Mouse (Mus musculus) heart, postnatal 4 days (tissue): ENCODE measurements at regions not wholly inside any gene's neighbourhood (a gene's known extent, or its start where the extent isn't known, plus 50 kb on each side); places are given as distances from the start of the nearest gene placed in this dataset.

Source experiments
- DNase-seq: peaks from one replicate; pipeline ENCODE4 v3.0.0; 2021

GRCm38 (mm10) chr13:16670047-16670733, 658.5 kb downstream of the Inhba start:
- DNase-seq, result no peak

DNA sequence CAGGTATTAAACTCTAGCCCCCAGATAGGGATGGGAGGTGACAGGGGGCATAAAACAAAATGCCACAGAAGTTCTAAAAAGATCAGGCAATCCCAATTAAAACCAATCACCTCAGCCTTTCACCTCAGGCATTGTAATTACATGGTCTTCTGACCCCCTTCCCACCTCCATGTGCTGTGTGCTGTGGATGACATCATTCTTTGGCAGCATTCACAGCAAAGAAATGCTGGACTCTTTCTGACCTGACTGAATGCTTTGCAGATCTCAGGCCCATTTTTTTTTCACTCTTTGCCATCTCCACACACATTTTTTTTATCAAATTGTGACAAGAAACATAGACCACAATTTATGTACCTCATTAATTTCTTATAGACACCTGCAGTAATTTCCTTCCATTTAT, 659.1 kb downstream of the Inhba start:
- no peak for DNase-seq

DNA sequence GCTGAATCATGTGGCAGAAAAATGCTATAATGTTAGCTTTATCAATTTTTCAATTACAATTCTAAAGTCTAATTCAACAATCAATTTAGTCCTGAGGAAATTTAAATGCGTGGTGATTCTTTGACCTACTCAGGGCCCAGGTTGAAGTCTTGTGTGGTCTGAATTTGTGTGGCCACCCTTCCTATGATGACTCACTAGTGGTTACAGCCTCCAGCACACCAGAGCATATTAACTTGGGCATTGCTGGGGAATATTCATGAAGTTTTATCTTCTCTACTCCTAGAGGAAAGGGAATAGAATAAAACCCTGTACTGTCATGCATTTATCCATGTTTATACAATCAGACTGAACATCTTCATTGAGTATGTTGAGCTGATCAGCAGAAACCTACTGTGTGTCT, 665.2 kb downstream of the Inhba start:
- DNase-seq, result no peak

GRCm38 (mm10) chr13:16678246-16679024, 666.8 kb downstream of the Inhba start:
- DNase-seq, result no peak

- DNase-seq, result no peak
These were observed 682.5 kb downstream of the Inhba start for GRCm38 (mm10) chr13:16694201-16694600.

DNA sequence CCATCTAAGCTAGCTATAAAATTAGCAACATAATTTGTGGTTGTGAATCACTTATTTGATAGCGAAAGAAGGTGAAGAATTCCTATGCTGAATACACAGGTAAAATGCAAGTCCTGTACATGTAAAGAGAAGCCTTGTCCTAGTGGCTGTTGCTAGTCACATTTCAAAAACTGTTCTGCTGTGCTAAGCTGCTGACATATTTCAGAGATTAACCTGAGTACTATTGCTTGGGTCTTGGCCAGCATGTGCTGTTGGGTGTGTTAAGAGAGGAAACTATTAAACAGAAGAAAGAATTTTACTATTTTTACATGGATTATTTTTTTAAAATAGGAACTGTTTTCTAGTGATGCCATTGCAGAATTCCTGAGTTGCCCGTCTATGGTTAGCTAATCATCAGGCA, 689.3 kb downstream of the Inhba start:
- no peak for DNase-seq

DNA sequence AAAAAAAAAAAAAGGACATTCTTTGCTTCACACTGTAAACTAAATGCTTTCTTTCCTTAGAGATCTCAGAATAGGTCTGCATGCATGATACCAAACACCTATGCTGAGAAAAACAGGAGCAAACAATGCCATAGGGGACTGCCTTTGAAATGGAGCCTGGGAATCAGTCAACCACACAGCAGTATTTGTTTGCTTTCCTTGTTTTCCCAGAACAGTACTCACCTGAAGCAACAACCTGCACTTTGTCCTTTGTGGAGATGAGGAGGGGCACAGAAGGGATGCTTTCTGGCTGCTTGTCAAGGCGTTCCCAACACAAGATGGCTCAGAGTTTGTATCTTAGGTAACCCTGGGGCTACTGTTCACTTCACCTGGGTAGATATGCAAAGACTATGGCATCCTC, 690.5 kb downstream of the Inhba start:
- DNase-seq, result no peak

GRCm38 (mm10) chr13:16705217-16706104, 693.8 kb downstream of the Inhba start:
- no peak for DNase-seq

DNA sequence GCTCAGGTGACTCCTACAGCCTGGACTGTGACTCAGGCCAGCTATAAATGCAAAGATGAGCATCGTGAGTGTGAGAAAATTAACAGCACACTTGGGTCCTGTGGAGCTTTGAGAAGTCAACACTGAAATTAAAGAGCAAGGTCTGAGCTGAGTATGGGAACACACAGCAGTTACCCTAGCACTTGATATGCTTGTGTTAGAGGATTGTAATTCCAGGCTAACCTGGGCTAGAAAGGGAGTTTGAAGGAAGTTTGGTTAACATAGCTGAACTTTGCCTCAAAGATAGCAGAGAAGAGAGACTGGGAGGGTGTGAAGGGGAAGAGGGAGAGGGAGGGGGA, 694.4 kb downstream of the Inhba start:
- no peak for DNase-seq

DNA sequence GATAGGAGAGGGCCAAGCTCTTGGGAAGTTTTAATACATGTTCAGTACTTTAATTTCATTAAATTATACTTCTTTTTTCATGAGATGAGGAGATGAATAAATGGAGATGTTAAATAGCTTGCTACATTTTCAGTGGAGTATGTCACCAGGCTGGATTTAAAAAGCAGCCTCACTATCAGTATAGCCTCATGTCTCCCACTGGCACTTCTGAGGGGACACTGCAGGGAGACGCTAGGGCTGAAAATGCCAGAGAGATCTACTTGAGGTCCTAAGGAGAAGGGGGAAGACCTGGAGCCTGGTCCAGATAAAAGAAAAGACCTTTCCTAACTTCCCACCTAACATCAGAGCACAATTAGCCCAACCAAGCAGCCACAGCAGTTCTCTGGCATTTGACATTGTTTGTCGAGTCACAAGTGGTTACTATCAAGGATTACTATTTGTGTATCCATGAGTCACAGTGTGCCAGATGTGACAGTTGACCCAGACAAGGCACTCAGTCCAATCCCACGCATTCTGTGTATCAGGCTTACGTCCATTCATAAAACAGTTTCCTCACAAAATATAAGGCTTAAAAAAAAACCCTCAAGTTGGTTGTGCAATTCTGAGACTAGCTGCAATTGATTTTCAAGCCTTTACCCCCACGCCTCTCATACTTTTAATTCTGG, 703.8 kb downstream of the Inhba start:
- DNase-seq, result peak; percentile 50

DNA sequence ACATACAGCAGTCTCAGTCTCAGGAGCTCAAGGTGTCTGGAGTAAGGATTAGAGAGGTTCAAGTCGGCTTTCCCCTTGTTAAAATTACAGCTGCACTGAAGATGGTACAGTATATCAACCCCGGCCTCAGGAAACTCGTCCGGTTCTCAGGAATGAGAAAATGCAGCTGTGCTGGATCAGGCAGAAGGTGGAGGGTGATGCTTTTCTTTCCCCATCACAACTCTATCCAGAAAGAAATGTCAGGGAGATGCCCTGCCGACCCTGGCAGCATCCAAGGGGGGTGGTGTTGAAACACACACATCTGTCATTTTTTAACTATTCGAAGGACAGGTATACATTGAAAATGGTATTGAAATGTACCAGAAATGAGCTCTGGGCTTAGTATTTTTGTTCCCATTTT, 704.7 kb downstream of the Inhba start:
- peak; percentile 10 for DNase-seq

DNA sequence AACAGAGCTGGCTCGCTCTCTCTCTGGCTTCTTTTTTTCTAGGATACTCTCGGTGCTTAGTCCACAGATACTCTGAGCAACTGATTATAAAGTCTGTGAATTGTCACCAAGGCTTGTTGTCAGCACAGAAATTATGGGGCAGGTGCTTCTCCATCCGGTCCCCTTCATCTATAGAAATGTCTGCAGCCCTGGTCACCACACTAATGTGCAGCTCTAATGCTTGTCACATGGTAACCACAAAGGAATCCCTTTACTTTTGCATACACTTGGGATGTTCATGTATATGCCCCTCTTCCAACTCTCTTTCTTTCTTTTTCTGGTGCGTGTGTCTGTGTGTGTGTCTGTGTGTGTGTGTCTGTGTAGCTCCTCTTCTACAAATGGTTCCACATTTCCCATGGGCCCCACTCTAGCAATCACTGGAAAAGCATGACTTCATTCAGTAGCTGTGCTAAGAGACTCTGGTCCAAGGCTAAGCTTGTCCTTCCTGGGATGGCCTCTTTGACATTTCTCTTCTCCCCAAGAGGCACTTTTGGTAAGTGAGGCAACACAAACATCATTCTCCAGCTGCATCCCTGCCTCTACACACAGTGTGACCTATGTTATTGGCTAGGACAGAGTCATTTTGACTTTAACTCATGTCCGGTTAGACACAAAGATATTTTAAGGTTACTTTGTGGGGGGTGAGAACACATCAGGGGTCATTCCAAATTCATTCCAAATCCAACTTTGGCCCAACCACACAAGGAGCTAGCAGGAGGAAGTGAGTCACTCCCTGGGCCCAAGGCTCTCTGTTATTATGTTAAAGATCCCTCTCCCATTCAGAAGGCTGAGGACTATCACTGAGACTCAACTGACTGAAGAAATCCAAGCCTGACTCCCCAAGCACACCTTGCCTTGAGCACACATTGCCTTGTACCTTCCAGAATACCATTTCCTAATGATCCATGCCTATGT, 705.4 kb downstream of the Inhba start:
- peak; percentile 6 for DNase-seq

GRCm38 (mm10) chr13:16720090-16720489, 708.4 kb downstream of the Inhba start:
- no peak for DNase-seq

- DNase-seq, result no peak
These were observed 713.7 kb downstream of the Inhba start for GRCm38 (mm10) chr13:16725350-16725749.

DNA sequence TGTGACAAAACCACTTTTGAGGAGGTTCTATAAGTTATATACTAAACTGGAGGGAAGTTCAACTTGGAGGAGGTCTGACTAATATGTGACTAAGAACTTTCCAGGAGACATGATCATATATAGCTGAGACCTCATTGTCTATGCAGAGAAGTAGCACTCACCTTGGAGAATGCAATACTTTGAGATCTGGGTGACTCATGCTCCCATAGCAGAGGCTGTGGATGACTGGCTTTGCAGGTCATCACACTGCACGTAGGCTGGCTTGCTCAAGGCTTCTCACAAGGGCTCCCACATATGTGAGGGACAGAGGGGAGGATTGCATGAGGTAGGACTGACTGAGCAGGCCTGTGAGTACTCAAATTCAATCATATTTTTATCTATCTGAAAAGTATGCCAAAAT, 726.7 kb downstream of the Inhba start:
- DNase-seq, result no peak

DNA sequence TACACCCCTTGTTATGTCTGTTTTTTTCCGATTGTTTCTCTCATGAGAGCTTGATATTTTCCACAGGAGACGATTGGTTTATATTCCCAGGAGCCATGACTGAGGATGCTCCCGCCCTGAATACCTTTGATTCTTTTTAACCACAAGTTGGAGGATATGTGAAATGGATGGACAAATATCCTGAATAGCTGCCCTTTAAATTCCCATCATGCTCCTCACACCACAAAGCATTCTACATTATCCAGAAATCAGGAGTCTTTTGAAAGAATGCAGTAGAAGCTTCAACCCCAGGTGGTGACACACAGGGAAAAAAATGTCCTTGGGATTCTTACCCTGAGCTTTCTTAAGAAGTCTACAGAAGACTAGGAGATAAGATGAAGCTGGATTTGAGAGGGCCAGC, 727.9 kb downstream of the Inhba start:
- no peak for DNase-seq

GRCm38 (mm10) chr13:16744237-16744636, 732.6 kb downstream of the Inhba start:
- no peak for DNase-seq

DNA sequence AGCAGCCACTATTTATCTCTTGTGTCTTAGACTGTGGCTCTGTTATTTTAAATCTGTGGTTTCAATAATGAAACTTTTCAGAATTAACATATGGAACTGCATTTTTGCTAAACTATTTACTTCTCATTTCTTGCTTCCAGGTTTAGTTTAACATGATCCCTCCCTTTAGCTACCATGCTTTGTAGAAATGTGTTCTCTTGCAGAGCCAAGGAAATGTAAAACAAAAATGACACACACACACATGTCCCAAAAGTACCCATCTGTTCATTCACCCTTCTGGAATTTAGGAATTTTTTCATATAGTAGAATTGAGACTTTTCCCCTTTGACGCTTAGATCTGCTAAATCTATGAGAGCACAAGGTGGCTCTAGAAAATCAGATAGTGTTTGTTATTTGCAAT, 734.0 kb downstream of the Inhba start:
- no peak for DNase-seq

- DNase-seq, result no peak
These were observed 734.8 kb downstream of the Inhba start for GRCm38 (mm10) chr13:16746451-16746850.

DNA sequence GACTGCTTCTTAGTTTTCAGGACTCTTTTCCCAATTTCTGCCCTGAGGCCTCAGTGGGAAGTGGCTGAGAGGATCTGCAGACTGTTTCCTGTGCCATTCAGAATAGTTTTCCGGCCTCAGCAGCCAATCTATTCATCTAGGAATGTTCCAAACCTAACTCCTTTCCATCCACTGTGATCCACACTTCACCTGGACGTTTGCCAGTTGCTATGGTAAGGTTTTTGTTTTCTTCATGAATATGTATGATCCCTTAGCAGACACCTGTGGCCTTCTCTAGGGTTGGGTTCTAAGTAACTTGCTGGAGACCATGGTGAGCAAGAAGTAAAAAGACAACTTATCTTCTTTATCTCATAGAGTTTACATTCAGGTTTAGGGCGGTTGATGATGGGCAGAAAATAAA, 744.6 kb downstream of the Inhba start:
- DNase-seq, result peak; percentile 5

DNA sequence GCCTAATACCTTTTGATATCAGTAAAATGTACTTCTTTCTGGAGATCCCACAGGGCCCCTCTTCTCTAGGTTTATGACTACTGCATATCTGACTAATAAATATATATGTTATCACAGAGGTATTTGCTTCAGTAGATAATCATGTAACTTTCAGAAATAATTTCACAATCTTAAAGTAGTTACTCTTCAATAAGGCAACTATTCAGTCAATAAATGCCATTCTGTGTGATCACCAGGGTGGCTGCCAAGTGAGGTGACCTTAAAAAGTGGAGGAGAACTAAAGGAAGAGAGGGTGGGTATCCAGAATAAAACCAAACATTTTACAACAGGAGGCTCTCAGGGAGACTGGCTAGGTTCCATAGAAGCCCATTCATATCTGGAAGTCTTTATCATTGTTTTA, 748.4 kb downstream of the Inhba start:
- DNase-seq, result no peak

DNA sequence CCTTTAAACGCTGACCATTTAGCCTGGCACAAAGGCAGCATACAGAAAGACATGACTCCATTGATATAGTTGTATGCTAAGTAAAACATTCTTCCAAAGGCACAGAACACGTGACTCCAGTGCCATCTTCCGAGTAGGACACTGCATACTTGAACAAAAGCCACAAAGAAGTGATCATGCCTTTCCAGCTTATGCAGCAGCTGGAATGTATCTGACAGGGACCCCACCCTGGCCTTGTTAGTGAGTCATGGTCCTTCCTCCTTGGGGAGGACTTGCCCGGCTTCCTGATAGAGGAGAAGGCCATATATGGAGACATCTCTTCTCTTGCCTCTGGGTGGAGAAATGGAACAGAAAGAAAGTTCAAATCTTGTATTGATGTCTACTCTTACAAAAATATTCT, 749.8 kb downstream of the Inhba start:
- DNase-seq, result peak; percentile 36
